Mouse (Mus musculus): ENCODE data around the gene Tmc7. TPM values are rescaled to one million over a fixed set of nuclear protein-coding genes. Genes with fewer than 3 reads are reported as not detected.

Tmc7 gene
- polyA plus RNA-seq, 1 experiment from 2014 or later, result 7.3 TPM

GRCm38 (mm10) chr7:118488060-118488664 is 96.4 kb downstream of the Tmc7 start:
- H3K9ac ChIP-seq (ENCODE audit: low read depth, low read length), result no peak overlapping the region
- no peak overlapping the region for H3K4me3 ChIP-seq (ENCODE audit: low read depth, low read length)
- no peak overlapping the region for H3K27ac ChIP-seq (ENCODE audit: low read length)
- H3K36me3 ChIP-seq (ENCODE audit: control insufficient read depth, insufficient read depth, low read length), result no peaks in the 10 kb centered on the region
- no peaks in the 10 kb centered on the region; the same call in 1 of the 2 replicates for H3K9me3 ChIP-seq (replicated peaks; ENCODE audit: control insufficient read depth, low read length, poor library complexity, severe bottlenecking)
- ATAC-seq, result no peak
- 24% methylated on average over 8 of the region's 8 CpGs for WGBS
- peaks cover 8% of the 10 kb centered on the region for H3K4me1 ChIP-seq (ENCODE audit: control insufficient read depth, insufficient read depth, low read length)
- H3K4me2 ChIP-seq (ENCODE audit: low read length), result no peak overlapping the region
- peaks cover 41% of the 10 kb centered on the region for H3K27me3 ChIP-seq (ENCODE audit: control insufficient read depth, insufficient read depth, low read depth, low read length)

GRCm38 (mm10) chr7:118486917-118487316 is 97.6 kb downstream of the Tmc7 start:
- 61% methylated on average over 5 of the region's 5 CpGs for WGBS
- no peak overlapping the region for H3K27ac ChIP-seq (ENCODE audit: low read length)
- no peak overlapping the region for H3K9ac ChIP-seq (ENCODE audit: low read depth, low read length)
- no peak overlapping the region for H3K4me3 ChIP-seq (ENCODE audit: low read depth, low read length)
- peaks cover 8% of the 10 kb centered on the region for H3K4me1 ChIP-seq (ENCODE audit: control insufficient read depth, insufficient read depth, low read length)
- ATAC-seq, result no peak
- no peak overlapping the region for H3K4me2 ChIP-seq (ENCODE audit: low read length)
- H3K9me3 ChIP-seq (replicated peaks; ENCODE audit: control insufficient read depth, low read length, poor library complexity, severe bottlenecking), result no peaks in the 10 kb centered on the region; the same call in 1 of the 2 replicates
- H3K36me3 ChIP-seq (ENCODE audit: control insufficient read depth, insufficient read depth, low read length), result no peaks in the 10 kb centered on the region
- H3K27me3 ChIP-seq (ENCODE audit: control insufficient read depth, insufficient read depth, low read depth, low read length), result peaks cover 29% of the 10 kb centered on the region

Other genes starting within 250 kb of the Tmc7 start
- 22.5 and 25.9 TPM in 2 replicates for gene Syt17, start 136.5 kb downstream of the Tmc7 start, polyA plus RNA-seq (2015; fragmentation: Nextera tagmentation; extraction: Ambion mirVana)
- gene Itpripl2, start 92.8 kb downstream of the Tmc7 start, polyA plus RNA-seq (2015; fragmentation: Nextera tagmentation; extraction: Ambion mirVana), result 0.39 and 0.75 TPM in 2 replicates
- 79.8 and 81.4 TPM in 2 replicates for gene Coq7, start 51.4 kb downstream of the Tmc7 start, polyA plus RNA-seq (2015; fragmentation: Nextera tagmentation; extraction: Ambion mirVana)
- 0.18 and 0.24 TPM in 2 replicates for gene Tmc5, start 12.6 kb upstream of the Tmc7 start, polyA plus RNA-seq (2015; fragmentation: Nextera tagmentation; extraction: Ambion mirVana)
- 192 and 206 TPM in 2 replicates for gene Gde1, start 121.0 kb upstream of the Tmc7 start, polyA plus RNA-seq (2015; fragmentation: Nextera tagmentation; extraction: Ambion mirVana)
- 33.1 and 40.4 TPM in 2 replicates for gene Ccp110, start 127.8 kb upstream of the Tmc7 start, polyA plus RNA-seq (2015; fragmentation: Nextera tagmentation; extraction: Ambion mirVana)
- 102 and 113 TPM in 2 replicates for gene Vps35l, start 155.5 kb upstream of the Tmc7 start, polyA plus RNA-seq (2015; fragmentation: Nextera tagmentation; extraction: Ambion mirVana)

Data from midbrain, embryonic 16.5 days (tissue).